Mouse (Mus musculus): ENCODE measurements around the gene Grin2b.

GRCm38 (mm10) chr6:135854173-135854591 is 319.1 kb downstream of the Grin2b start:
- TF ChIP-seq GATA1 (IDR thresholded peaks at IDR 0.05; ENCODE audit: low read length) (no peak), TAL1 (IDR thresholded peaks at IDR 0.05; ENCODE audit: low read length) (no peak)

All from erythroblast, embryonic 14.5 days (primary cell).